Mouse (Mus musculus) lung, adult 18-20 months (tissue): ENCODE data around the gene Sergef.
A peak's percentile ranks its signal among the peaks of the same experiment; 100 is the strongest.

Experiments used
- DNase-seq, 2 experiments: peaks; one replicate each; pipeline ENCODE4 v3.0.0; 2022; ENCODE audit warnings: mixed read lengths in 2 of 2

Gene Sergef

GRCm38 (mm10) chr7:46572803-46573594 lies 66.6 kb downstream of the Sergef start:
- no peak for DNase-seq

- peak; percentile 47 to 48 for DNase-seq
Measured at GRCm38 (mm10) chr7:46569509-46569908, 70.1 kb downstream of the Sergef start.

- DNase-seq = no peak
Measured at GRCm38 (mm10) chr7:46566318-46567007, 73.1 kb downstream of the Sergef start.

GRCm38 (mm10) chr7:46565374-46565773 lies 74.2 kb downstream of the Sergef start:
- no peak for DNase-seq

- DNase-seq = no peak
Measured at GRCm38 (mm10) chr7:46563801-46564200, 75.8 kb downstream of the Sergef start.

GRCm38 (mm10) chr7:46560061-46560460 lies 79.5 kb downstream of the Sergef start:
- DNase-seq = no peak

- peak; percentile 46 to 60 for DNase-seq
Measured at GRCm38 (mm10) chr7:46559643-46560042, 80.0 kb downstream of the Sergef start.

- no peak for DNase-seq
Measured at GRCm38 (mm10) chr7:46559006-46559405, 80.6 kb downstream of the Sergef start.

GRCm38 (mm10) chr7:46557996-46558395 lies 81.6 kb downstream of the Sergef start:
- no peak for DNase-seq

- DNase-seq = no peak
Measured at GRCm38 (mm10) chr7:46557387-46557786, 82.2 kb downstream of the Sergef start.

GRCm38 (mm10) chr7:46556358-46557118 lies 83.1 kb downstream of the Sergef start:
- no peak for DNase-seq

GRCm38 (mm10) chr7:46555731-46556130 lies 83.9 kb downstream of the Sergef start:
- no peak for DNase-seq

GRCm38 (mm10) chr7:46554855-46555254 lies 84.8 kb downstream of the Sergef start:
- DNase-seq = no peak

GRCm38 (mm10) chr7:46554003-46554402 lies 85.6 kb downstream of the Sergef start:
- DNase-seq = peak; percentile 28 to 51

GRCm38 (mm10) chr7:46551935-46552752 lies 87.5 kb downstream of the Sergef start:
- DNase-seq = peak in 1 of 2 experiments; percentile 10

- DNase-seq = no peak
Measured at GRCm38 (mm10) chr7:46551173-46551572, 88.4 kb downstream of the Sergef start.

- DNase-seq = no peak
Measured at GRCm38 (mm10) chr7:46548124-46548523, 91.5 kb downstream of the Sergef start.

- DNase-seq = no peak
Measured at GRCm38 (mm10) chr7:46547642-46548041, 92.0 kb downstream of the Sergef start.

- peak; percentile 24 to 29 for DNase-seq
Measured at GRCm38 (mm10) chr7:46546539-46546938, 93.1 kb downstream of the Sergef start.

- no peak for DNase-seq
Measured at GRCm38 (mm10) chr7:46544195-46544641, 95.4 kb downstream of the Sergef start.

GRCm38 (mm10) chr7:46542117-46542516 lies 97.5 kb downstream of the Sergef start:
- DNase-seq = no peak

GRCm38 (mm10) chr7:46540616-46541015 lies 99.0 kb downstream of the Sergef start:
- no peak for DNase-seq
